In genomic region chr4:107048568-107049162, GRCm38 (mm10) we compare ENCODE assay signal across 13 mouse cellular contexts. TPM values are rescaled to one million over a fixed set of nuclear protein-coding genes. Genes with fewer than 3 reads are reported as not detected.
DNase-seq lines count a peak whose midpoint lies in the region; ATAC-seq and TF ChIP-seq lines count a peak whose summit lies in the region.
"Had no signal": no experiment of that assay in that cellular context is flagged by ENCODE, and none has a peak within 500 bp of the region (broad histone marks: within the 10 kb centered on the region; RNA-seq: fewer than 3 reads in every experiment).

No protein-coding gene starts in this region.

- H3K4me2 ChIP-seq in hindbrain, postnatal 0 days (ENCODE audit: low read depth, low read length) = no peak overlapping the region
- H3K4me2 ChIP-seq in hindbrain, embryonic 12.5 days (replicated peaks) = no peak overlapping the region
- H3K4me2 ChIP-seq in CH12.LX (ENCODE audit: insufficient read depth, low read depth, poor library complexity, severe bottlenecking) = no peak overlapping the region
- H3K4me2 ChIP-seq in kidney, embryonic 16.5 days (replicated peaks; ENCODE audit: low read depth, low read length) = no peak overlapping the region
- H3K4me2 ChIP-seq in neural tube, embryonic 15.5 days = no peak overlapping the region
- H3K4me2 ChIP-seq: neural tube, embryonic 13.5 days had no signal

- H3K79me2 ChIP-seq in CH12.LX (replicated peaks; ENCODE audit: control insufficient read depth, extremely low read depth, insufficient read depth, poor library complexity, severe bottlenecking) = no peaks in the 10 kb centered on the region

- H3K4me1 ChIP-seq in hindbrain, postnatal 0 days (ENCODE audit: insufficient read depth, low read length) = no peaks in the 10 kb centered on the region
- H3K4me1 ChIP-seq in hindbrain, embryonic 12.5 days = no peaks in the 10 kb centered on the region
- peaks cover 12 to 53% of the 10 kb centered on the region in 2 experiments for H3K4me1 ChIP-seq in CH12.LX (ENCODE audit: control insufficient read depth in 1 of 2, insufficient read depth in 2 of 2)
- H3K4me1 ChIP-seq in kidney, embryonic 16.5 days (ENCODE audit: insufficient read depth, low read length) = no peaks in the 10 kb centered on the region
- 0 out of 2 replicates have a peak, but pooled peaks cover 3% of the 10 kb centered on the region for H3K4me1 ChIP-seq in neural tube, embryonic 15.5 days
- H3K4me1 ChIP-seq: neural tube, embryonic 13.5 days had no signal

- H3K27ac ChIP-seq in hindbrain, postnatal 0 days = 0 out of 2 replicates have a peak overlapping the region, but pooled peaks have one; percentile 4
- H3K27ac ChIP-seq in hindbrain, embryonic 12.5 days = no peak overlapping the region
- H3K27ac ChIP-seq in CH12.LX (ENCODE audit: insufficient read depth, low read depth) = no peak overlapping the region
- no peak overlapping the region for H3K27ac ChIP-seq in kidney, embryonic 16.5 days (ENCODE audit: low read length)
- no peak overlapping the region for H3K27ac ChIP-seq in neural tube, embryonic 15.5 days (replicated peaks)
- H3K27ac ChIP-seq: kidney, postnatal 0 days; neural tube, embryonic 13.5 days had no signal

- WGBS in hindbrain, postnatal 0 days = 57% methylated on average over 11 of the region's 11 CpGs
- 84% methylated on average over 11 of the region's 11 CpGs for WGBS in hindbrain, embryonic 12.5 days
- WGBS in kidney, embryonic 16.5 days = 93% methylated on average over 11 of the region's 11 CpGs
- 80% methylated on average over 11 of the region's 11 CpGs for WGBS in neural tube, embryonic 15.5 days

- peak; percentile 53 for ATAC-seq in hindbrain, postnatal 0 days
- no peak for ATAC-seq in hindbrain, embryonic 12.5 days (ENCODE audit: low FRiP score)
- peak; percentile 68 for ATAC-seq in cerebellum, adult (ENCODE audit: insufficient number of reproducible peaks, low FRiP score, low TSS enrichment)
- ATAC-seq in kidney, embryonic 16.5 days (ENCODE audit: low FRiP score, low TSS enrichment) = no peak
- ATAC-seq in neural tube, embryonic 15.5 days (ENCODE audit: low FRiP score) = no peak
- ATAC-seq: forebrain, embryonic 14.5 days had no signal

- no peaks in the 10 kb centered on the region for H3K9me3 ChIP-seq in hindbrain, postnatal 0 days (ENCODE audit: low read length)
- H3K9me3 ChIP-seq in hindbrain, embryonic 12.5 days (replicated peaks) = no peaks in the 10 kb centered on the region
- no peaks in the 10 kb centered on the region for H3K9me3 ChIP-seq in CH12.LX (replicated peaks; ENCODE audit: low read length)
- no peaks in the 10 kb centered on the region for H3K9me3 ChIP-seq in kidney, embryonic 16.5 days (ENCODE audit: low read length)
- H3K9me3 ChIP-seq in neural tube, embryonic 15.5 days (replicated peaks) = no peaks in the 10 kb centered on the region
- H3K9me3 ChIP-seq: neural tube, embryonic 13.5 days had no signal

- peak; percentile 92 for TF ChIP-seq EP300 in CH12.LX (IDR thresholded peaks at IDR 0.05; ENCODE audit: low read length)

- no peaks in the 10 kb centered on the region for H3K27me3 ChIP-seq in hindbrain, postnatal 0 days (ENCODE audit: insufficient read depth, low read length)
- no peaks in the 10 kb centered on the region for H3K27me3 ChIP-seq in hindbrain, embryonic 12.5 days
- no peaks in the 10 kb centered on the region for H3K27me3 ChIP-seq in CH12.LX (replicated peaks)
- no peaks in the 10 kb centered on the region for H3K27me3 ChIP-seq in kidney, embryonic 16.5 days (ENCODE audit: insufficient read depth, low read length)
- H3K27me3 ChIP-seq in neural tube, embryonic 15.5 days (replicated peaks) = no peaks in the 10 kb centered on the region
- H3K27me3 ChIP-seq: neural tube, embryonic 13.5 days had no signal

- H3K4me3 ChIP-seq in hindbrain, postnatal 0 days (ENCODE audit: low read length) = no peak overlapping the region
- no peak overlapping the region for H3K4me3 ChIP-seq in hindbrain, embryonic 12.5 days
- no peak overlapping the region for H3K4me3 ChIP-seq in CH12.LX (replicated peaks in 1 of 3; ENCODE audit: low read depth in 2 of 3, low read length in 2 of 3, poor library complexity in 1 of 3)
- no peak overlapping the region for H3K4me3 ChIP-seq in kidney, embryonic 16.5 days (ENCODE audit: low read length)
- no peak overlapping the region for H3K4me3 ChIP-seq in neural tube, embryonic 15.5 days (replicated peaks)
- H3K4me3 ChIP-seq: neural tube, embryonic 13.5 days had no signal

- DNase-seq in hindbrain, postnatal 0 days (ENCODE audit: low spot score) = peak; percentile 78
- DNase-seq in CH12.LX (ENCODE audit: extremely low read depth) = no peak
- DNase-seq in gastrocnemius, postnatal 4 days (ENCODE audit: low spot score in 2 of 2) = peak; percentile 25 to 29
- DNase-seq in spleen, postnatal 4 days (ENCODE audit: low spot score in 2 of 2) = no peak
- DNase-seq: thymus, postnatal 36 days had no signal

- H3K36me3 ChIP-seq in hindbrain, postnatal 0 days (ENCODE audit: insufficient read depth, low read length) = peaks cover 30% of the 10 kb centered on the region; the same call in 1 of the 2 replicates
- H3K36me3 ChIP-seq in hindbrain, embryonic 12.5 days = peaks cover 59% of the 10 kb centered on the region
- H3K36me3 ChIP-seq in CH12.LX (replicated peaks in 1 of 2; ENCODE audit: control insufficient read depth in 1 of 2, insufficient read depth in 1 of 2, low read length in 1 of 2) = peaks cover 40 to 66% of the 10 kb centered on the region in 2 experiments
- H3K36me3 ChIP-seq in kidney, embryonic 16.5 days (ENCODE audit: insufficient read depth, low read length) = peaks cover 26% of the 10 kb centered on the region
- peaks cover 49% of the 10 kb centered on the region for H3K36me3 ChIP-seq in neural tube, embryonic 15.5 days

- TF ChIP-seq POLR2A in CH12.LX (IDR thresholded peaks at IDR 0.05; ENCODE audit: low read depth, low read length) = no peak

- TF ChIP-seq RAD21 in CH12.LX (IDR thresholded peaks at IDR 0.05; ENCODE audit: low read depth, low read length) = no peak

- in situ Hi-C loops in CH12.LX (cut with MboI; ENCODE audit: low pct_ligation_motif_present, low pct_unique_long_range_greater_than_20kb, low sequenced_read_pairs) = no loop called here

- TF ChIP-seq CTCF in hindbrain, postnatal 0 days (IDR thresholded peaks at IDR 0.05; ENCODE audit: low read depth) = no peak
- TF ChIP-seq CTCF in CH12.LX (conservative IDR thresholded peaks at IDR 0.05 in 1 of 2, IDR thresholded peaks at IDR 0.05 in 1 of 2; ENCODE audit: low read depth in 2 of 2, low read length in 2 of 2) = no peak

- no peak overlapping the region for H3K9ac ChIP-seq in hindbrain, postnatal 0 days (replicated peaks; ENCODE audit: low read length)
- no peak overlapping the region for H3K9ac ChIP-seq in hindbrain, embryonic 12.5 days
- no peak overlapping the region for H3K9ac ChIP-seq in CH12.LX (ENCODE audit: insufficient read depth, low read depth)
- H3K9ac ChIP-seq in kidney, embryonic 16.5 days (replicated peaks; ENCODE audit: low read length) = no peak overlapping the region
- H3K9ac ChIP-seq in neural tube, embryonic 15.5 days (replicated peaks) = no peak overlapping the region
- H3K9ac ChIP-seq: neural tube, embryonic 13.5 days had no signal

- dilution Hi-C loops in CH12.LX (cut with MboI; ENCODE audit: extremely low pct_ligation_motif_present, extremely low pct_unique_long_range_greater_than_20kb, low sequenced_read_pairs) = no loop called here

TF ChIP-seq in CH12.LX, 34 proteins besides CTCF, POLR2A, EP300 and RAD21 (continues in another document):
- TF ChIP-seq ZNF384 (IDR thresholded peaks at IDR 0.05; ENCODE audit: low read depth, low read length) = 0 out of 2 replicates have a peak, but pooled peaks have one; percentile 79
- peak; percentile 62; the same call in 1 of the 2 replicates for TF ChIP-seq TCF12 (IDR thresholded peaks at IDR 0.05; ENCODE audit: low read depth, low read length)
- no peak for TF ChIP-seq CHD1 (IDR thresholded peaks at IDR 0.05; ENCODE audit: low read depth, low read length)
- 0 out of 2 replicates have a peak, but pooled peaks have one; percentile 40 for TF ChIP-seq RCOR1 (conservative IDR thresholded peaks at IDR 0.05; ENCODE audit: low read depth, low read length)
- no peak for TF ChIP-seq ETS1 (conservative IDR thresholded peaks at IDR 0.05; ENCODE audit: low read depth, low read length)

RNA-seq across cellular contexts. Expression of gene Mrpl37, which starts 18.0 kb away (rescaled TPM):
- total RNA-seq in hindbrain, postnatal 0 days (2014; rRNA removed) = 59.2 TPM in 2 replicates
- 77.8 and 79.7 TPM in 2 replicates for polyA plus RNA-seq in hindbrain, postnatal 0 days (2015; fragmentation: Nextera tagmentation; extraction: Ambion mirVana)
- polyA plus RNA-seq in hindbrain, embryonic 12.5 days (2016; fragmentation: Nextera tagmentation; extraction: Ambion mirVana) = 78.0 and 80.8 TPM in 2 replicates
- total RNA-seq in CH12.LX (2012; rRNA removed) = 53.5 and 60.0 TPM in 2 replicates
- 45.1 and 53.6 TPM in 2 replicates for total RNA-seq in CH12.LX (2014; rRNA removed)
- polyA plus RNA-seq in CH12.LX (2012; ENCODE audit: insufficient read length, low read depth) = 85.2 and 123 TPM in 2 replicates
- 10 to 100 TPM; 69.2 to 76.8 TPM for total RNA-seq in gastrocnemius, postnatal 4 days (2021)
- polyA plus RNA-seq in kidney, embryonic 16.5 days (2015; fragmentation: Nextera tagmentation; extraction: Ambion mirVana) = 120 and 121 TPM in 2 replicates
- polyA plus RNA-seq in neural tube, embryonic 15.5 days (2015; fragmentation: Nextera tagmentation; extraction: Ambion mirVana) = 84.9 and 85.5 TPM in 2 replicates

RNA-seq across cellular contexts. Expression of gene Cyb5rl, which starts 18.1 kb away (rescaled TPM):
- 8.7 and 21.3 TPM in 2 replicates for total RNA-seq in hindbrain, postnatal 0 days (2014; rRNA removed)
- polyA plus RNA-seq in hindbrain, postnatal 0 days (2015; fragmentation: Nextera tagmentation; extraction: Ambion mirVana) = 4.1 and 4.6 TPM in 2 replicates
- 4.1 and 4.5 TPM in 2 replicates for polyA plus RNA-seq in hindbrain, embryonic 12.5 days (2016; fragmentation: Nextera tagmentation; extraction: Ambion mirVana)
- total RNA-seq in CH12.LX (2012; rRNA removed) = 14.0 and 16.4 TPM in 2 replicates
- 22.7 and 23.4 TPM in 2 replicates for total RNA-seq in CH12.LX (2014; rRNA removed)
- 19.3 and 24.9 TPM in 2 replicates for polyA plus RNA-seq in CH12.LX (2012; ENCODE audit: insufficient read length, low read depth)
- 10 to 100 TPM; 16.2 to 21.5 TPM for total RNA-seq in gastrocnemius, postnatal 4 days (2021)
- 13.4 and 14.4 TPM in 2 replicates for polyA plus RNA-seq in kidney, embryonic 16.5 days (2015; fragmentation: Nextera tagmentation; extraction: Ambion mirVana)
- polyA plus RNA-seq in neural tube, embryonic 15.5 days (2015; fragmentation: Nextera tagmentation; extraction: Ambion mirVana) = 4.4 and 4.7 TPM in 2 replicates

RNA-seq across cellular contexts. Expression of gene Cdcp2, which starts 48.0 kb away (rescaled TPM):
- total RNA-seq in hindbrain, postnatal 0 days (2014; rRNA removed) = 0.68 TPM in 1 of 2 replicates, not detected in the other
- polyA plus RNA-seq in hindbrain, postnatal 0 days (2015; fragmentation: Nextera tagmentation; extraction: Ambion mirVana) = 0.13 TPM in 1 of 2 replicates, not detected in the other
- 0.10 TPM in 1 of 2 replicates, not detected in the other for polyA plus RNA-seq in hindbrain, embryonic 12.5 days (2016; fragmentation: Nextera tagmentation; extraction: Ambion mirVana)
- 9.9 and 13.4 TPM in 2 replicates for total RNA-seq in CH12.LX (2012; rRNA removed)
- total RNA-seq in CH12.LX (2014; rRNA removed) = 6.6 and 6.9 TPM in 2 replicates
- 14.7 and 16.9 TPM in 2 replicates for polyA plus RNA-seq in CH12.LX (2012; ENCODE audit: insufficient read length, low read depth)
- not detected for total RNA-seq in gastrocnemius, postnatal 4 days (2021)
- polyA plus RNA-seq in kidney, embryonic 16.5 days (2015; fragmentation: Nextera tagmentation; extraction: Ambion mirVana) = 0.17 and 0.24 TPM in 2 replicates
- not detected in 2 replicates for polyA plus RNA-seq in neural tube, embryonic 15.5 days (2015; fragmentation: Nextera tagmentation; extraction: Ambion mirVana)
- polyA plus RNA-seq: forebrain, embryonic 14.5 days; liver, embryonic 16.5 days; neural tube, embryonic 13.5 days had no signal

Comparison
In these comparisons a context has a peak if more than half of its experiments do, and no peak if none do; other contexts are left out.
1. ATAC-seq: peak in hindbrain, postnatal 0 days (single experiment) and cerebellum, adult (single experiment); none in hindbrain, embryonic 12.5 days (single experiment), kidney, embryonic 16.5 days (single experiment) and neural tube, embryonic 15.5 days (single experiment).
2. DNase-seq: peak in hindbrain, postnatal 0 days (single experiment) and gastrocnemius, postnatal 4 days (2 of 2); none in CH12.LX (single experiment) and spleen, postnatal 4 days (0 of 2).
3. RNA of gene Cdcp2, which starts 48.0 kb away (polyA plus RNA-seq): 14.7 to 16.9 TPM in CH12.LX; 0.17 to 0.24 TPM in kidney, embryonic 16.5 days, 0.13 TPM in hindbrain, postnatal 0 days, 0.10 TPM in hindbrain, embryonic 12.5 days and not detected in neural tube, embryonic 15.5 days; every median in the first group is over 10 times any median in the second.